8 mouse cellular contexts compared by ENCODE assay signal in genomic region chr2:12419262-12419655, GRCm38 (mm10). TPM values are rescaled to one million over a fixed set of nuclear protein-coding genes. Genes with fewer than 3 reads are reported as not detected.
DNase-seq lines count a peak whose midpoint lies in the region; ATAC-seq and TF ChIP-seq lines count a peak whose summit lies in the region.

Gene Mindy3, minus strand, starts transcription at chr2:12419470.

- no peaks in the 10 kb centered on the region for H3K9me3 ChIP-seq in forebrain, embryonic 10.5 days
- no peaks in the 10 kb centered on the region for H3K9me3 ChIP-seq in heart, embryonic 15.5 days (replicated peaks)
- no peaks in the 10 kb centered on the region for H3K9me3 ChIP-seq in liver, embryonic 14.5 days (ENCODE audit: control insufficient read depth, low read length)
- no peaks in the 10 kb centered on the region for H3K9me3 ChIP-seq in neural tube, embryonic 11.5 days (ENCODE audit: control insufficient read depth, low read length)
- no peaks in the 10 kb centered on the region for H3K9me3 ChIP-seq in stomach, postnatal 0 days (ENCODE audit: control insufficient read depth, low read length)

- H3K4me2 ChIP-seq in heart, embryonic 15.5 days = peak within 1 kb of the TSS; percentile 85
- H3K4me2 ChIP-seq in liver, embryonic 14.5 days (ENCODE audit: low read depth) = peak within 1 kb of the TSS; percentile 80
- H3K4me2 ChIP-seq in neural tube, embryonic 11.5 days (ENCODE audit: low read depth) = peak within 1 kb of the TSS; percentile 81
- H3K4me2 ChIP-seq in stomach, postnatal 0 days (replicated peaks; ENCODE audit: low read depth) = peak within 1 kb of the TSS; percentile 83

- peak; percentile 76 for ATAC-seq in heart, embryonic 15.5 days (replicated peaks; ENCODE audit: insufficient number of reproducible peaks, insufficient read depth, low FRiP score, low read depth)
- peak; percentile 83 for ATAC-seq in liver, embryonic 14.5 days (ENCODE audit: insufficient read depth)
- peak; percentile 92 for ATAC-seq in neural tube, embryonic 11.5 days (ENCODE audit: insufficient read depth, low FRiP score, low TSS enrichment)
- ATAC-seq in stomach, postnatal 0 days (ENCODE audit: low FRiP score, low TSS enrichment) = peak; percentile 93

- TF ChIP-seq CTCF in liver, embryonic 14.5 days (IDR thresholded peaks at IDR 0.05; ENCODE audit: low read depth) = no peak
- TF ChIP-seq CTCF in stomach, postnatal 0 days (IDR thresholded peaks at IDR 0.05; ENCODE audit: low read depth) = 0 out of 2 replicates have a peak, but pooled peaks have one; percentile 3

- H3K4me3 ChIP-seq in forebrain, embryonic 10.5 days = peak within 1 kb of the TSS; percentile 89
- H3K4me3 ChIP-seq in heart, embryonic 15.5 days = peak within 1 kb of the TSS; percentile 91
- H3K4me3 ChIP-seq in liver, embryonic 14.5 days (ENCODE audit: insufficient read depth in 1 of 2, low read depth in 2 of 2, low read length in 2 of 2) = peak within 1 kb of the TSS; percentile 77 to 95
- H3K4me3 ChIP-seq in neural tube, embryonic 11.5 days (ENCODE audit: low read depth, low read length) = peak within 1 kb of the TSS; percentile 86
- peak within 1 kb of the TSS; percentile 87 for H3K4me3 ChIP-seq in stomach, postnatal 0 days (ENCODE audit: low read depth, low read length)

- DNase-seq in CD8-positive naive resting alpha-beta T cell, adult 2 months (ENCODE audit: low read depth in 2 of 2, low spot score in 2 of 2) = peak; percentile 82 to 90
- DNase-seq in c-Kit-positive CD71-negative TER-119-negative erythroid progenitor cells, embryonic 14.5 days (ENCODE audit: low read depth) = peak; percentile 61
- DNase-seq in forebrain, embryonic 10.5 days (ENCODE audit: extremely low spot score, low spot score) = peak; percentile 83
- DNase-seq in kidney, postnatal 25 days = peak; percentile 92 to 94
- peak; percentile 67 to 77 (median 71) for DNase-seq in liver, embryonic 14.5 days (ENCODE audit: low read depth in 3 of 3, low spot score in 3 of 3)
- peak; percentile 90 for DNase-seq in neural tube, embryonic 11.5 days (ENCODE audit: low spot score)
- DNase-seq in stomach, postnatal 0 days (ENCODE audit: low spot score) = peak; percentile 92

- H3K27me3 ChIP-seq in forebrain, embryonic 10.5 days (ENCODE audit: poor library complexity, severe bottlenecking) = no peaks in the 10 kb centered on the region
- no peaks in the 10 kb centered on the region for H3K27me3 ChIP-seq in heart, embryonic 15.5 days
- H3K27me3 ChIP-seq in liver, embryonic 14.5 days (ENCODE audit: control insufficient read depth, insufficient read depth, low read length) = no peaks in the 10 kb centered on the region
- H3K27me3 ChIP-seq in neural tube, embryonic 11.5 days (ENCODE audit: control insufficient read depth, insufficient read depth, low read length) = no peaks in the 10 kb centered on the region
- H3K27me3 ChIP-seq in stomach, postnatal 0 days (ENCODE audit: control insufficient read depth, insufficient read depth, low read length) = no peaks in the 10 kb centered on the region

- peak within 1 kb of the TSS; percentile 86 for H3K27ac ChIP-seq in forebrain, embryonic 10.5 days
- H3K27ac ChIP-seq in heart, embryonic 15.5 days = peak within 1 kb of the TSS; percentile 76
- peak within 1 kb of the TSS; percentile 23 for H3K27ac ChIP-seq in liver, embryonic 14.5 days
- H3K27ac ChIP-seq in neural tube, embryonic 11.5 days (ENCODE audit: low read depth, low read length) = 0 out of 2 replicates have a peak within 1 kb of the TSS, but pooled peaks have one; percentile 34
- H3K27ac ChIP-seq in stomach, postnatal 0 days (replicated peaks) = peak within 1 kb of the TSS; percentile 69

- under 1% methylated on average over 25 of the region's 25 CpGs for WGBS in forebrain, embryonic 10.5 days
- under 1% methylated on average over 25 of the region's 25 CpGs for WGBS in heart, embryonic 15.5 days
- 0% methylated on average over 25 of the region's 25 CpGs for WGBS in liver, embryonic 14.5 days (ENCODE audit: insufficient replicate concordance)
- 0% methylated on average over 25 of the region's 25 CpGs for WGBS in neural tube, embryonic 11.5 days
- under 1% methylated on average over 25 of the region's 25 CpGs for WGBS in stomach, postnatal 0 days

- H3K9ac ChIP-seq in heart, embryonic 15.5 days = peak within 1 kb of the TSS; percentile 73
- peak within 1 kb of the TSS; percentile 85 for H3K9ac ChIP-seq in liver, embryonic 14.5 days (replicated peaks)
- peak within 1 kb of the TSS; percentile 82 for H3K9ac ChIP-seq in neural tube, embryonic 11.5 days (ENCODE audit: low read length)
- peak within 1 kb of the TSS; percentile 83 for H3K9ac ChIP-seq in stomach, postnatal 0 days (ENCODE audit: low read length)

- H3K36me3 ChIP-seq in forebrain, embryonic 10.5 days (replicated peaks) = no peaks in the 10 kb centered on the region
- no peaks in the 10 kb centered on the region for H3K36me3 ChIP-seq in heart, embryonic 15.5 days
- no peaks in the 10 kb centered on the region for H3K36me3 ChIP-seq in liver, embryonic 14.5 days (replicated peaks; ENCODE audit: control insufficient read depth, insufficient read depth, low read depth)
- no peaks in the 10 kb centered on the region for H3K36me3 ChIP-seq in neural tube, embryonic 11.5 days (ENCODE audit: control insufficient read depth, insufficient read depth, low read length)
- no peaks in the 10 kb centered on the region for H3K36me3 ChIP-seq in stomach, postnatal 0 days (ENCODE audit: control insufficient read depth, insufficient read depth, low read length)

- no peak for TF ChIP-seq EP300 in liver, embryonic 14.5 days (IDR thresholded peaks at IDR 0.05; ENCODE audit: low read depth)
- TF ChIP-seq EP300 in stomach, postnatal 0 days (optimal IDR thresholded peaks at IDR 0.05) = no peak

- peaks cover 11% of the 10 kb centered on the region for H3K4me1 ChIP-seq in forebrain, embryonic 10.5 days
- H3K4me1 ChIP-seq in heart, embryonic 15.5 days (replicated peaks) = peaks cover 7% of the 10 kb centered on the region
- H3K4me1 ChIP-seq in liver, embryonic 14.5 days (replicated peaks; ENCODE audit: control insufficient read depth in 2 of 2, insufficient read depth in 2 of 2, low read length in 1 of 2) = peaks cover 8 to 15% of the 10 kb centered on the region in 2 experiments
- peaks cover 3% of the 10 kb centered on the region; the same call in 1 of the 2 replicates for H3K4me1 ChIP-seq in neural tube, embryonic 11.5 days (ENCODE audit: control insufficient read depth, insufficient read depth, low read length)
- no peaks in the 10 kb centered on the region for H3K4me1 ChIP-seq in stomach, postnatal 0 days (replicated peaks; ENCODE audit: control insufficient read depth, insufficient read depth)

RNA-seq across cellular contexts. Expression of gene Mindy3, which starts in this region (rescaled TPM):
- 31.6 TPM in 2 replicates for polyA plus RNA-seq in forebrain, embryonic 10.5 days (2016; fragmentation: Nextera tagmentation; extraction: Ambion mirVana)
- 23.8 and 23.9 TPM in 2 replicates for polyA plus RNA-seq in heart, embryonic 15.5 days (2015; fragmentation: Nextera tagmentation; extraction: Ambion mirVana)
- polyA plus RNA-seq in liver, embryonic 14.5 days (2012; rRNA removed) = 9.8 and 13.9 TPM in 2 replicates
- 15.2 and 15.7 TPM in 2 replicates for polyA plus RNA-seq in liver, embryonic 14.5 days (2014; fragmentation: Nextera tagmentation; extraction: Ambion mirVana)
- 45.7 and 48.9 TPM in 2 replicates for polyA plus RNA-seq in neural tube, embryonic 11.5 days (2014; fragmentation: Nextera tagmentation; extraction: Ambion mirVana)
- 31.8 and 33.6 TPM in 2 replicates for polyA plus RNA-seq in stomach, postnatal 0 days (2015; fragmentation: Nextera tagmentation; extraction: Ambion mirVana)

Comparison
In these comparisons a context has a peak if more than half of its experiments do, and no peak if none do; other contexts are left out.
1. Peak in every context shown above with its lines: DNase-seq, ATAC-seq, H3K4me3 ChIP-seq and H3K27ac ChIP-seq.
2. H3K27ac ChIP-seq: peak in every context shown above with its lines; median percentile 86 in forebrain, embryonic 10.5 days; 76 in heart, embryonic 15.5 days; 69 in stomach, postnatal 0 days; 34 in neural tube, embryonic 11.5 days; 23 in liver, embryonic 14.5 days.